Mouse (Mus musculus) CD4-positive naive resting alpha-beta T cell, adult 76 days (primary cell): ENCODE results near the gene Scamp3. TPM values are rescaled to one million over a fixed set of nuclear protein-coding genes. Genes with fewer than 3 reads are reported as not detected.

ENCODE experiments used
- total RNA-seq: library from RNA; stranded (reverse); gene quantifications from one replicate; pipeline ENCODE4 v1.2.4, GENCODE M21; 2023

The Scamp3 gene
- total RNA-seq = 129 TPM

DNA sequence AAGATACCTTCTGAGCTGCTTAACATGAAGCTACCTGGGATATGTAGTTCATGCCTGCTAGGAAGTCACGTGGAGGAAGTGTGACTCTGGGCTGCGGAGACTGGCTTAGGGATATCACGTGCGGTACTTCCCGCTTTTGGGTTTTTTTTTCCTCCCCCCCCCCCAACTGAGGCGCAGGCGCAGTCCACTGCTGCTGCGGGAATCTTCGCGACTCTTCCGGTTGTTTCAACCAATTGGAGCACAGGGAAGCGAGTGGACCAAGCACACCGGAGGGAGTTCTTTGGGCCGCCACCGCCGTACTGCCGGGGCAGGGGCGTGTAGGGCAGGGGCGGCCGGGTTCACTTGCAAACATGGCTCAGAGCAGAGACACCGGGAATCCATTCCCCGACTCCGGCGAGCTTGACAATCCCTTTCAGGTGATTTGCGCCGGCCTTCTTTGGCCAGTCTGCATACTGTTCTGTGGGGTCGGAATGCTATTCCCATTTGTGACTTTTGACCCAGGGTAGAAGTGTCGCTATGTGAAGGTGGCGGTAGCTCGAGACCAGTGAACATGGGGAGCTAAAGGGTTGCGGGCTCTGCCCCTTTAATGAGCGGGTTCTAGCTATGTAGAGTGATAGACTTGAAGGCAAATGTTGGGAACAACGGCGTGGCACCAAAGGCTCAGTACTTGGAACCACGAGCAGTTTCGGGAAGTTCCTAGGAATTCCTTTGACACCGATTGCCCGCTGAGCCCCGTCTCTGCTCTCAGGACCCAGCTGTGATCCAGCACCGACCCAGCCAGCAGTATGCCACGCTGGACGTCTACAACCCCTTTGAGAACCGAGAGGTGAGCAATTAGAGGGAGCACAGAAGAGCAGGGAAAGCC is at the start of gene Scamp3:
TSS of gene Scamp3 (plus strand) at position 232 of the 865 bp plus-strand sequence.

DNA sequence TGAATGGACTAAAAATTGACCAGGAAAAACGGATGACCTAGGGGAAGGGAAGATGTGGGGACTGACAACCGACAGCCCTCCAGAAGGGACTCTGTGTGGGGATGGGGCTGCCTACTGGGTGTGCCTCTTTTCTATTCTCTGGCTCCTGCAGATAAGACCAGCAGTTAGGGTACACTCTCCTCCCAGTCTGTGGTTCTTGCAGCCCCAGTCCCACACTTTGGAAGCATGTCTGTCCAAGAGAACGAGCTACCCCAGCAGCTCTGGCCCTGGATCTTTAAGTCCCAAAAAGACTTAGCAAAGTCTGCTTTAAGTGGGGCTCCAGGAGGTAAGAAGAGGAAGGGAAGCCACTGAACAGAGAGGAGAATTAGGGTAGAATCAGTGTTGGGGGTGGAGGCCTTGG is 41.3 kb upstream of the Scamp3 start, which contains the start of gene Pklr:
TSS of gene Pklr (plus strand) at position 185 of the 400 bp plus-strand sequence.

DNA sequence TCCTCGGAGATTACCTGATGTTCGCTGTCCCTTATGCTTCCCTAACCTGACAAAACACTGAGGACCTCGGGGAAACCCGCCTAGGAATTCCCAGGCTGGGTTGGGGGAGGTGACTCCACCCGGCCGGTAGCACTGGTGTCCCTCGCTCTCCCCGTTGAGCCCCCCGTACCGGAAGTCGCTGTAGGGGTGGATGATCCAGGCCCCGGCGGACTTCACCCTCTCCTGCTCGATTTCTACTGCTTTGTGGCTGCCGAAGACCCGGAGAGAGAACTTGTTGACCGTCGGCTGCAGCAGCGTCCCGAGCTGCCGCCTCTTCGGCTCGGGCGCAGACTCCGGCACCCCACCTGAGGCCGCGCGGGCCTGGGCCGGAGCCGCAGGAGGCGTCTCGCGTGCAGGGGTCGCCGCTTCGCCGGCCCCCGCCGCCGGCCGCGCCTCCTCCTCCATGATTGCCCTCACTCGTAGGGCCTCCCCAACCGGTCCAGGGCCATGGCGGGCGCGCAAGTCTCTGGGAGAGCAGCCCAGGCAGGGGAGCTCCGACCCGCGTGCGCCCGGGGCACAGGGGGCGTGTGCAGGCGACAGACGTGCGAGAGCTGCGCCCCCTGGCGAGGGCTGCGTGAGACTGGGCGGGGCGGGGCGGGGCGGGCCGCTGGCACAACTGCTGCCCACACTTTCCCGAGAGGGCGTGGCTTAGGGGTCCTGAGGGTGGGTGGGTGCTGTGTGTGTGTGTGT is 17.5 kb upstream of the Scamp3 start, which contains the start of gene Hcn3:
TSS of gene Hcn3 (minus strand) at position 581 of the 729 bp plus-strand sequence.

DNA sequence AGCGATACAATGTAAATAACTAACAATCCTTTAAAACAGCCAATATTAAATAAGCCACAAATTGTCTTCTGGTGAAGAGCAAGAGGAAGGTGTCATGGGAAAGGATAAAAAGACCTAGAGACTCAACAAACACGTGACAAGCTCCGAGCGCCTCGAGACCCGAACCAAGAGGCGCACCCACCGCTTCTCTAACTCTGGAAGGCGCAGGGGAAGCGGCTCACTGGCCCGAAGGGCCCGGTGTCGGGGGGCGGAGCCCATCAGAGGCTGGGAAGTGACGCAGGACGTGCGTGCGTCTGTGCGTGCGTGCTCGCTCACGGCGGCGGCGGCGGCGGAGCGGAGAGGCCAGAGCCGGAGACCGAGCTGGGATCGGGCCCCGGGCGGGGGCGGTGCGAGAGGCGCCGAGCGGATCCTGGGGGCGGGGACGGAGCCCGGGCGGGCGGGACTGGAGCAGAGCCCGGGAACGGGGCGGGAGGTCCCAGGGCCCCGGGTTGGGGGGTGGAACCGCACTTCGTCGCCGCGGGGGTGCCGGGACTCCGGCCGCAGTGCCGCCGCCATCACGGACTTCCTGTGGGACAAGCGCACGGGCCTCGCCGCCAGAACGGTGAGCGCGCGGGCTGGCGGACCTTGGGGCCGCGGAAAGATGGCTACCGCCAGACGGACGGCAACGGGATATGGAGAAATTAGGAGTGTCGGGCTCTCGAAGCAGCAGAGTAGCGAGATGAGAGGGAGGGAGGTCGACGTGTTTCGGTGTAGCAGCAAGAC is 12.6 kb upstream of the Scamp3 start, which contains the start of gene Clk2:
TSS of gene Clk2 (plus strand) at position 290 of the 762 bp plus-strand sequence.

DNA sequence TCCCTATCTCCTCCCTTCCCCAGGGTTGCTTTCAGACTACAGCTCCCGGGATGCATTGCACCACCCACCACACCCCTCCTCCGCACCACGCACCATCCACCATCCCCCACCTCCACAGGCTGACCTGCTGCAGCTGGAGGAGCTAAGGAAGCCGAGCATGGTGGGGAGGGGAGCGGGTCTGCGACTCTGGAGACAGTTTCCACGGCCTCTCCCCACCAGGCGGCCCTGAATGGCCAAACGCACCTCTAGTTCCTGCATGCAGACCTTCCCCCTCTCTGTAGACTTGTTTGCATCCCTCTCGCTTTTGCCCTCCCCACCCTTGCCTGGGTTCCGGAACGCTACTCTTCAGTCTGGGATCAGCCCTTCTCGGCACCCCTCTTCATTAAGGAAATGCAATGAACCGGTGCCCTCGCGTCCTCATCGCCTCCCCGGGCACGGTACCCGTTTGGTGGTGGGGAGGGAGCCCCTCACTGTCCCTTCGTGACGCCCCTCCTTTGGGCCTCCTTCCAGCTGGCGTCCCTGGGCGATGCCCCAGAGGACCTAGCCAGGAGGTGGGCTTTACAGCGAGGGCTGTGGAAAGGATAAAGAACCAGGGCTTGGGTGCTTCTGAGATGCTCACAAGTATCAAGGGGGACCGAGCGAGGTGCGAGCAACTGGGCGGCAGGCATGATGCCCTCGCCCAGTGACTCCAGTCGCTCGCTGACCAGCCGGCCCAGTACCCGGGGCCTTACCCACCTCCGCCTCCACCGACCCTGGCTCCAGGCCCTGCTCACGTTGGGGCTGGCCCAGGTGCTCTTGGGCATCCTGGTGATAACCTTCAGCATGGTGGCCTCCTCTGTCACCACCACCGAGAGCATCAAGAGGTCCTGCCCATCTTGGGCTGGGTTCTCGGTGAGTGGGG is 6.0 kb downstream of the Scamp3 start, which contains the start of gene Fam189b:
TSS of gene Fam189b (plus strand) at position 86 of the 901 bp plus-strand sequence.

DNA sequence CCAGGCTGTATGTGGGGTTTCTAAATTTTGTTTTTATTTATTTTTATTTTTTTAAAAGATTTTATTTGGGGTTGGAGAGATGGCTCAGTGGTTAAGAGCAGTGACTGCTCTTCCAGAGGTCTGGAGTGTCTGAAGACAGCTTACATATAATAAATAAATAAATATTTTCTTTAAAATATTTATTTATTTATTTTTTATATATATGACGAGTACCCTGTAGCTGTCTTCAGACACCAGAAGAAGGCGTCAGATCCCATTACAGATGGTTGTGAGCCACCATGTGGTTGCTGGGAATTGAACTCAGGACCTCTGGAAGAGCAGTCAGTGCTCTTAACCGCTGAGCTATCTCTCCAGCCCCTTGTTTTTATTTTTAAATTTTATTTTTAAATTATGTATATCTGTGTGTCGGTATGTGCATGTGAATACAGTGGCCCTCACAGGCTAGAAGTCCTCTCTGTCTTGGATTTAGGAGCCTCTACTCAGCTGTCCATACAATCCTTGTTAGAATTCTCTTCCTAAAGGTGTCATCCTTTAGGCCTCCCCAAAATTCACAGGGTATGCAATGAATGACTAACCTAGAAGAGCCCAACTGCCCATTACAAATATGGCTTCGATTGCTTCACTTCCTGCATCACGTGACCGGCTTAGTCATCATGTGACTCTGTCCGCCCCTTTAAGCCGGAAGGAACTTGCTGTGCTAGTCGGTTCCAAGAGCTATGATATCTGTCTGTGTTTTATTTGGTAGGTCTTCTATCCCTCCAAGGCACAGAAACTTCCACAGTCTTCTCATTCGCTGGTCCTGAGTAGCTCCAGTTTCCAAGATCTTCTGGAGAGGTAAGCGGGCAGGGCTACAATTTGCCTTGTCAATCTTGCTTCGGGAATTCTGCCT is 25.2 kb downstream of the Scamp3 start, which contains the start of gene Gba:
TSS of gene Gba (plus strand) at position 676 of the 889 bp plus-strand sequence.

DNA sequence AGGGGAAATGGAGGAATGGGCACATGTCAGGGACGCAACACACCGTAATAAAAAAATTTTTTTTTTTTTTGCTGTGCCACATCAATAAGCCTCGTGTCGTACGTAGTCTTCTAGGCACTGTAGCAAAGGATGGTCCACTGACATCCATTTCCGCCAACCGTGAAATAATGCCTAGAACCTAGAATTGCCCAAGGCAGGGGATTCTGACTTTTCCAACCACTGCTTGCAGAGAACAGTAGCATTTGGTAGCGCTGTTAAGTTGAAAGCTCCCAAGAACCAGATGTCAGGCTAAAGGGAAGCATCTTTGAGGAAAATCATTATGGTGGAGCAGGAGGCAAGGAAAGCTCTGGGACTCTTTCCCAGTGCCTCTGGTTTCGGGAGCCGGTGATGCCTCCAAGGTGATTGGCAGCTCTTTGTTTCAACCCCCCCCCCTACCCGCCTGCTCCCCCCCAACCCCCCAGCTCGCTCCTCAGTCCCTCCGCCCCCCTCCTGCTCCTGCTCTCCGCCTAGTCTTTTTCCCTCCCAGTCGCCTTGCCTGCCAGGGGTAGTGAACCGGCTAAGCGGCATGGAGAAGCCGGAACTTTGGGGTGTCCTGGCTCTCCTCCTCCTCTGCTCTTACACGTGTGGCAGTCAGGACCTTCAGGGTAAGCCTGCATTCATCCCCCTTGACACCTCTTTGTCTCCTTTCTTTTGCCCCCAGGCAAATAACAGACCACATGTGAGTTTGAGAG is 37.6 kb downstream of the Scamp3 start, which contains the start of gene Thbs3:
TSS of gene Thbs3 (plus strand) at position 500 of the 731 bp plus-strand sequence.

DNA sequence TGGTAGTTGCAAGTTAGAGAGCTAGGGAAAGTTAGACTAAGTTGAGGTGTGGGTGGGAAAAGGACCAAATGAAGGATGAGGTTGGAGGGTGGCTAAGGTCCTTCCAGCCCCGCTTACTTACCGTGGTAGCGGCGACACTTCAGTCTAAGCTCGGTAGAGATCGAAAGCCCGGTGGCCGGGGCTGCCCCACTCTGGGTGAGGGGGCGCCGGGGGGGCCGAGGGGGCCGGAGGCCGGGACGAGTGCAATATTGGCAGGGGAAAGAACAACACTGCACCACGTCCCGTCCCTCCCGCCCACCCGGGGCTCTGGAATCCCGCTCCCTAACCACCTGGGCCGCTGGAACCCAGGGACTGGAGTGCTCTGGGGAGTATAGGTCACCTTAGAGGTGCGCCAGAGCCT is 49.6 kb downstream of the Scamp3 start, which contains the start of gene Mtx1:
TSS of gene Mtx1 (minus strand) at position 189 of the 400 bp plus-strand sequence.

DNA sequence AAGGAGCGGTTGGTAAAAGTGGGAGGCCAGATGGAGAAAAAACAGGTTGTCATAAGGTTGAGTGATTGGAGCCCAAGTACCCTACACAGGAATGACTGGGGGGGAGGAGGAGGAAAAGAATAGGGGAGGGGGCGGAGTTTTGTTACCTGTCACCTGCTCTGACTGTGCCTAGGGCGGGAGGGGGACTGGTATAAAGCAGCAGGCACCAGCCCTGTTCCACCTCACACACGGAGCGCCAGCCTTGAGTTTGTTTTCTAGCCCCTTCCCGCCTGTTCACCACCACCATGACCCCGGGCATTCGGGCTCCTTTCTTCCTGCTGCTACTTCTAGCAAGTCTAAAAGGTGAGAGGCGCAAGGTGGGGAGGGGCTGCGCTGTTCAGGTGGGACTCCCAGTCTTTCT is 51.6 kb downstream of the Scamp3 start, which contains the start of gene Muc1:
TSS of gene Muc1 (plus strand) at position 222 of the 400 bp plus-strand sequence.

Other genes with a start within 250 kb of the Scamp3 start
- 85.9 TPM for gene Ash1l, start 226.9 kb upstream of the Scamp3 start, total RNA-seq
- 89.0 TPM for gene Dap3, start 226.3 kb upstream of the Scamp3 start, total RNA-seq
- gene Rusc1, start 84.2 kb upstream of the Scamp3 start, total RNA-seq = 69.6 TPM
- not detected for gene Gm43738, start 76.4 kb upstream of the Scamp3 start, total RNA-seq
- 35.4 TPM for gene Fdps, start 75.5 kb upstream of the Scamp3 start, total RNA-seq
- gene Pklr, start 41.3 kb upstream of the Scamp3 start, total RNA-seq = 0.21 TPM
- 5.2 TPM for gene Hcn3, start 17.3 kb upstream of the Scamp3 start, total RNA-seq
- gene Clk2, start 12.7 kb upstream of the Scamp3 start, total RNA-seq = 110 TPM
- 104 TPM for gene Fam189b, start 5.7 kb downstream of the Scamp3 start, total RNA-seq
- gene Gba, start 25.5 kb downstream of the Scamp3 start, total RNA-seq = 60.6 TPM
- gene Thbs3, start 37.7 kb downstream of the Scamp3 start, total RNA-seq = 6.9 TPM
- gene Mtx1, start 49.6 kb downstream of the Scamp3 start, total RNA-seq = 175 TPM
- 1.5 TPM for gene Muc1, start 51.6 kb downstream of the Scamp3 start, total RNA-seq
- 91.1 TPM for gene Krtcap2, start 68.5 kb downstream of the Scamp3 start, total RNA-seq
- gene Trim46, start 68.8 kb downstream of the Scamp3 start, total RNA-seq = 1.6 TPM
- gene Dpm3, start 81.9 kb downstream of the Scamp3 start, total RNA-seq = 47.1 TPM
- gene Slc50a1, start 93.1 kb downstream of the Scamp3 start, total RNA-seq = 90.8 TPM
- gene Efna1, start 103.7 kb downstream of the Scamp3 start, total RNA-seq = not detected
- gene Efna3, start 145.5 kb downstream of the Scamp3 start, total RNA-seq = not detected
- gene Efna4, start 160.6 kb downstream of the Scamp3 start, total RNA-seq = 0.70 TPM
- 14.3 TPM for gene Adam15, start 172.5 kb downstream of the Scamp3 start, total RNA-seq
- 0.23 TPM for gene Dcst2, start 184.5 kb downstream of the Scamp3 start, total RNA-seq
- not detected for gene Dcst1, start 187.8 kb downstream of the Scamp3 start, total RNA-seq
- gene Zbtb7b, start 217.3 kb downstream of the Scamp3 start, total RNA-seq = 78.1 TPM
- gene Lenep, start 225.3 kb downstream of the Scamp3 start, total RNA-seq = not detected
- 21.0 TPM for gene Flad1, start 234.4 kb downstream of the Scamp3 start, total RNA-seq
- gene Cks1b, start 240.9 kb downstream of the Scamp3 start, total RNA-seq = 3.7 TPM
- 96.1 TPM for gene Shc1, start 241.0 kb downstream of the Scamp3 start, total RNA-seq